In genomic region chr5:116744389-116744788, GRCm38 (mm10) we compare ENCODE assay signal across 9 mouse cellular contexts.
DNase-seq lines count a peak whose midpoint lies in the region; ATAC-seq lines count a peak whose summit lies in the region.
"Had no signal": no experiment of that assay in that cellular context is flagged by ENCODE, and none has a peak within 500 bp of the region (broad histone marks: within the 10 kb centered on the region; RNA-seq: fewer than 3 reads in every experiment).

No protein-coding gene starts in this region.

- H3K4me2 ChIP-seq in hindbrain, embryonic 12.5 days (replicated peaks) = no peak overlapping the region
- H3K4me2 ChIP-seq in forebrain, embryonic 13.5 days = no peak overlapping the region

- H3K9me3 ChIP-seq in hindbrain, embryonic 12.5 days (replicated peaks) = no peaks in the 10 kb centered on the region
- no peaks in the 10 kb centered on the region for H3K9me3 ChIP-seq in forebrain, embryonic 13.5 days (replicated peaks)

- peak; percentile 1 to 2 for DNase-seq in heart, postnatal 10 days
- no peak for DNase-seq in heart, adult 18-20 months
- DNase-seq in ES-CJ7 (ENCODE audit: low read depth, low spot score) = peak; percentile 17
- DNase-seq in adrenal gland, postnatal 10 days = peak; percentile 85
- no peak for DNase-seq in thymus, postnatal 10 days (ENCODE audit: low spot score in 2 of 2)
- DNase-seq in left cerebral cortex, adult 11 months (ENCODE audit: low spot score) = no peak

- H3K27ac ChIP-seq in hindbrain, embryonic 12.5 days = no peak overlapping the region
- no peak overlapping the region for H3K27ac ChIP-seq in forebrain, embryonic 13.5 days

- ATAC-seq in hindbrain, embryonic 12.5 days (ENCODE audit: low FRiP score) = 0 out of 2 replicates have a peak, but pooled peaks have one; percentile 35
- no peak for ATAC-seq in forebrain, embryonic 13.5 days

- H3K9ac ChIP-seq in hindbrain, embryonic 12.5 days = no peak overlapping the region
- no peak overlapping the region for H3K9ac ChIP-seq in forebrain, embryonic 13.5 days

- no peak overlapping the region for H3K4me3 ChIP-seq in hindbrain, embryonic 12.5 days
- no peak overlapping the region for H3K4me3 ChIP-seq in forebrain, embryonic 13.5 days
- H3K4me3 ChIP-seq: myocyte had no signal

- WGBS in hindbrain, embryonic 12.5 days = 31% methylated on average over 10 of the region's 10 CpGs
- 51% methylated on average over 10 of the region's 10 CpGs for WGBS in forebrain, embryonic 13.5 days

- no peaks in the 10 kb centered on the region for H3K36me3 ChIP-seq in hindbrain, embryonic 12.5 days
- no peaks in the 10 kb centered on the region for H3K36me3 ChIP-seq in forebrain, embryonic 13.5 days (ENCODE audit: poor library complexity, severe bottlenecking)

- 0 out of 2 replicates have a peak, but pooled peaks cover 3% of the 10 kb centered on the region for H3K4me1 ChIP-seq in hindbrain, embryonic 12.5 days
- 0 out of 2 replicates have a peak, but pooled peaks cover 8% of the 10 kb centered on the region for H3K4me1 ChIP-seq in forebrain, embryonic 13.5 days

- no peaks in the 10 kb centered on the region for H3K27me3 ChIP-seq in hindbrain, embryonic 12.5 days
- H3K27me3 ChIP-seq in forebrain, embryonic 13.5 days = no peaks in the 10 kb centered on the region

- intact Hi-C loops in heart, postnatal 10 days (cut with DNase I) = no loop called here

Comparison
In these comparisons a context has a peak if more than half of its experiments do, and no peak if none do; other contexts are left out.
1. DNase-seq: peak in heart, postnatal 10 days (2 of 2), ES-CJ7 (single experiment) and adrenal gland, postnatal 10 days (single experiment); none in heart, adult 18-20 months (0 of 2), thymus, postnatal 10 days (0 of 2) and left cerebral cortex, adult 11 months (single experiment).